Mouse (Mus musculus) macrophage (primary cell): Measurements from ENCODE around the gene Dnm1. TPM values are rescaled to one million over a fixed set of nuclear protein-coding genes. Genes with fewer than 3 reads are reported as not detected.
"Not testable (repeated sequence)": the region's sequence is repeated elsewhere in the genome, so short reads cannot be mapped to it uniquely, and the experiment has no call there.

Experiments used
- H3K27ac ChIP-seq: fragments of 350-480 bp; formaldehyde crosslinking; 2 replicates; pipeline ENCODE4 v1.9.0; 2021
- H3K36me3 ChIP-seq: fragments of 350-480 bp; formaldehyde crosslinking; 2 replicates; pipeline ENCODE4 v1.9.0; 2021; ENCODE audit errors: inconsistent target
- H3K4me3 ChIP-seq: fragments of 350-480 bp; formaldehyde crosslinking; 2 replicates; pipeline ENCODE4 v1.9.0; 2021; ENCODE audit errors: inconsistent target
- H3K79me2 ChIP-seq: fragments of 350-480 bp; formaldehyde crosslinking; 2 replicates; pipeline ENCODE4 v1.9.0; 2021; ENCODE audit errors: inconsistent target
- WGBS: methylation state at CpG from one replicate; pipeline ENCODE4 v1.1.7; 2026; ENCODE audit warnings: inconsistent platforms; ENCODE audit not compliant: missing documents; 5-methylcytosine and 5-hydroxymethylcytosine counted together
- polyA plus RNA-seq: library from polyadenylated mRNA; stranded (reverse); fragments of 250-400 nt; gene quantifications from 3 replicates; pipeline ENCODE4 v1.2.4, GENCODE M21; 2018; ENCODE audit warnings: inconsistent platforms

The Dnm1 gene
- polyA plus RNA-seq, 1 experiment from 2014 or later = 0.23 TPM

- Histone ChIP-seq H3K36me3 (peaks cover 57% of the 10 kb centered on the region), H3K79me2 (no peaks in the 10 kb centered on the region), H3K4me3 (no peak overlapping the region), H3K27ac (no peak overlapping the region)
- WGBS = 89% methylated on average over 10 of the region's 10 CpGs
Measured at GRCm38 (mm10) chr2:32376963-32377362, 23.8 kb upstream of the Dnm1 start.

GRCm38 (mm10) chr2:32375317-32375940, 22.3 kb upstream of the Dnm1 start:
- Histone ChIP-seq H3K79me2 (no peaks in the 10 kb centered on the region), H3K4me3 (no peak overlapping the region), H3K36me3 (peaks cover 72% of the 10 kb centered on the region), H3K27ac (no peak overlapping the region)
- WGBS = 92% methylated on average over 11 of the region's 13 CpGs

GRCm38 (mm10) chr2:32374191-32374590, 21.1 kb upstream of the Dnm1 start:
- Histone ChIP-seq H3K27ac (no peak overlapping the region), H3K79me2 (no peaks in the 10 kb centered on the region), H3K4me3 (no peak overlapping the region), H3K36me3 (peaks cover 84% of the 10 kb centered on the region)
- WGBS = 92% methylated on average over 10 of the region's 10 CpGs

DNA sequence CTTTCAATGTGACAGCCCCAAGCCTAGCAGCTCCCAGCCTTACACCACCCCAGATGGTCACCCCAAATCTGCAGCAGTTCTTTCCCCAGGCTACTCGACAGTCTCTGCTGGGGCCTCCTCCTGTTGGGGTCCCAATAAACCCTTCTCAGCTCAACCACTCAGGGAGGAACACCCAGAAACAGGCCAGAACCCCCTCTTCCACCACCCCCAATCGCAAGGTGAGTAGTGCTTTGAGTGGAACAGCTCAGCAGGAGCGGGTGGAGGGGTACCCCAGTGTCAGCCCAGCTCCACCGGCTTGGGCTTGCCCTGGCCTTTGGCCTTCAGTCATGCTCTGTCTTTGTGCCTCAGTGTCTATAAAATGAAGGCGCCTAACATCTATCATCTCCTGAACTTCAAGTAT, 14.2 kb upstream of the Dnm1 start:
- H3K27ac ChIP-seq = no peak overlapping the region
- H3K79me2 ChIP-seq = peaks cover 3% of the 10 kb centered on the region; the same call in 1 of the 2 replicates
- WGBS = 96% methylated on average over 5 of the region's 5 CpGs
- peaks cover 52% of the 10 kb centered on the region for H3K36me3 ChIP-seq
- no peak overlapping the region for H3K4me3 ChIP-seq

DNA sequence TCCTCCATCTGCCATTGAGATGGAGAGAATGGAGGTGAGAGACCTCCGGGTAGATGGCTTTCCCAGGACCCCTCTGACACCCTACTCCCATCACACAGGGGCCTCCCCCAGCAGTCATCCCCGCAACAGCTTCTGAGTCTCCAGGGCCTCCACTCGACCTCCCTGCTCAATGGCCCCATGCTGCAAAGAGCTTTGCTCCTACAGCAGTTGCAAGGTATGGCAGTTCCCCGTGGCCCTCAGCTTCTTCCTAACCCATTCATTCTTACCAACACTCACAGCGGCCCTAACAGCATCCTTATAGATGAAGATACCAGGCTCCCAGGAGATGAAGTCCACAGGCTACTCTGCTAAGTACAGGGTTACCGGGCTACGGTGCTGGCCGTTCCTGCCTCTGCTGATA, 11.0 kb upstream of the Dnm1 start:
- Histone ChIP-seq H3K79me2 (peaks cover 3% of the 10 kb centered on the region; the same call in 1 of the 2 replicates), H3K4me3 (peak overlapping the region; percentile 81; the same call in 1 of the 2 replicates), H3K27ac (no peak overlapping the region; the same call in 1 of the 2 replicates), H3K36me3 (peaks cover 20% of the 10 kb centered on the region)
- 92% methylated on average over 7 of the region's 8 CpGs for WGBS

GRCm38 (mm10) chr2:32363376-32364106, 10.4 kb upstream of the Dnm1 start:
- Histone ChIP-seq H3K79me2 (peaks cover 3% of the 10 kb centered on the region; the same call in 1 of the 2 replicates), H3K27ac (peak overlapping the region; percentile 82), H3K36me3 (peaks cover 20% of the 10 kb centered on the region), H3K4me3 (peak overlapping the region; percentile 81)
- WGBS = 8% methylated on average over 19 of the region's 19 CpGs

- WGBS = under 1% methylated on average over 43 of the region's 53 CpGs
- peaks cover 3% of the 10 kb centered on the region; the same call in 1 of the 2 replicates for H3K79me2 ChIP-seq
- H3K36me3 ChIP-seq = peaks cover 15% of the 10 kb centered on the region
- H3K27ac ChIP-seq = peak overlapping the region; percentile 82
- peak overlapping the region; percentile 81 for H3K4me3 ChIP-seq
Measured at GRCm38 (mm10) chr2:32362817-32363340, 9.7 kb upstream of the Dnm1 start.

DNA sequence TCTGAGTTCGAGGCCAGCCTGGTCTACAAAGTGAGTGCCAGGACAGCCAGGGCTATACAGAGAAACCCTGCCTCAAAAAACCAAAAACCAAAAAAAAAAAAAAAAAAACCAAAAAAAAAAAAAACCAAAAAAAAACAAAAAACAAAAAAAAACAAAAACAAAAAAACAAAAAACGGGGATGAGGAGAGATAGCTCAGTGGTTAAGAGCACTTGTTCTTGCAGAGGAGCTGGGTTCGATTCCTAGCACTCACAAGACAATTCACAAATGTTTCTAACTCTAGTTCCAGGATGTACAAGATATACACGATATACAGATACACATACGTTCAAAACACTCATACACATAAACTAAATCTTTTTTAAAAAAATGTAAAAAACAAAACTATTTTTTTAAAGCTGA, 9.1 kb upstream of the Dnm1 start:
- WGBS = 12% methylated on average over 5 of the region's 5 CpGs
- Histone ChIP-seq H3K27ac (peak overlapping the region; percentile 39; the same call in 1 of the 2 replicates), H3K4me3 (peak overlapping the region; percentile 81)
- not testable (repeated sequence) for H3K79me2 ChIP-seq, H3K36me3 ChIP-seq

DNA sequence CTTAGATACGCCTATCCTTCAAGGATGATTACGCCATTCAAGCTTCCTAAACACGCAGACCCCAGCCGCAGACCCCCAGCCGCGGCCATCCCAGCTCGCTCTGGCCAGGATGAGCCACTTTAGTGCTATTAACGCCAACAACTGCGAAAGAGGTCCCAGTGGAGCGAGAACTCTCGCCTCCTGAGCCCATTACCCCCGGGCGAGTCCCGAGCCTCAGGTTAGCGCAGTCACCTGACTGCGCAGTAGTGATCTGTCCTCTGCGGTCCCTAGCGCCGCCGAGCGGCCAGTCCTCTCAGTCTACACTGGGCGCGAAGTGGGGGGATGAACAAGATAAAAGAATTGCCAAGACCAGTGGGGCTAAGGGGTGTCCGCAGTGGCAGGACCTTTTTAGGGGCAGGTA, 8.3 kb upstream of the Dnm1 start:
- 5% methylated on average over 24 of the region's 24 CpGs for WGBS
- H3K36me3 ChIP-seq = peaks cover 1% of the 10 kb centered on the region; the same call in 1 of the 2 replicates
- peak overlapping the region; percentile 15 for H3K27ac ChIP-seq
- peak overlapping the region; percentile 35 for H3K4me3 ChIP-seq
- H3K79me2 ChIP-seq = peaks cover 3% of the 10 kb centered on the region; the same call in 1 of the 2 replicates

DNA sequence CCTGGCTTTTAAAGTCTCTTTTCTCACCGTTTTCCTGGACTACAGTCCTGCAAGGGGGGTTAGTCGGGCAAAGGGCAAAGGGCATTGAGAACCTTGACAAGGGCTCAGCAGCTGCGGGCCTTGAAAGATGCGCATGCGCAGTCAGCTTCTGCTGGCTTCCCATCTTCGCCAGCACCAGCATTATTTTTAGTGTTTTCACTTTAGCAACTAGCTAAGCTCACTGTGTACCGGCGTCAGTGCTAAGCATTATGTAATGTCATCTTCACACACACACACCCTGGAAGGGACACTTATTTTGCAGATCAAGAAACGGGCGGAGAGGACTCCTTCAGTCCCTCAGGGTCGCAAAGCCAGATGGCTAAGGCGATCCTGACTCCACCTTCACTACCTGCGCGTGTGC, 7.6 kb upstream of the Dnm1 start:
- Histone ChIP-seq H3K79me2 (peaks cover 3% of the 10 kb centered on the region; the same call in 1 of the 2 replicates), H3K27ac (peak overlapping the region; percentile 15; the same call in 1 of the 2 replicates), H3K4me3 (peak overlapping the region; percentile 35), H3K36me3 (no peaks in the 10 kb centered on the region)
- 20% methylated on average over 14 of the region's 14 CpGs for WGBS

DNA sequence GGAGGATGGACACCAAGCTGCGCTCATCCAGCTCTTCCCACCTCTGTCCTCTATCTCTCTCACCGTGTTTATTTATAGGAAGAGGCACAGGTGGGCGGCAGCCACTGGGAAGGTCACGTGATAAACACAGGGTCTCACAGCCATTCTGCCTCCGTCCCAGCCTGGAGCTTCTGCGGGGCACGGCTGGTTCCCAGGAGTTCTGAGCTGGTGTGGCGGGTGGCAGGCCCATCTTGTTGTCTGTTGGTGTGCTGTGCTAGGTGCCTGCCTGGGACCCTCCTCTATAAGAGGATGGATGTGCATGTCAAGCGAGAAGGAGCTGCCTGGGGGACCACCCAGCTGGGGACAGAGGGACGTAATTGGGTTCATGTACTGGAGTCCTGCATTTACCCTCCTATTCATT, 5.2 kb upstream of the Dnm1 start:
- Histone ChIP-seq H3K27ac (no peak overlapping the region), H3K79me2 (no peaks in the 10 kb centered on the region), H3K36me3 (no peaks in the 10 kb centered on the region), H3K4me3 (no peak overlapping the region)
- WGBS = 82% methylated on average over 10 of the region's 10 CpGs

- no peaks in the 10 kb centered on the region for H3K36me3 ChIP-seq
- H3K27ac ChIP-seq = no peak overlapping the region
- 85% methylated on average over 3 of the region's 3 CpGs for WGBS
- H3K79me2 ChIP-seq = no peaks in the 10 kb centered on the region
- no peak overlapping the region for H3K4me3 ChIP-seq
Measured at GRCm38 (mm10) chr2:32357710-32358109, 4.6 kb upstream of the Dnm1 start.

DNA sequence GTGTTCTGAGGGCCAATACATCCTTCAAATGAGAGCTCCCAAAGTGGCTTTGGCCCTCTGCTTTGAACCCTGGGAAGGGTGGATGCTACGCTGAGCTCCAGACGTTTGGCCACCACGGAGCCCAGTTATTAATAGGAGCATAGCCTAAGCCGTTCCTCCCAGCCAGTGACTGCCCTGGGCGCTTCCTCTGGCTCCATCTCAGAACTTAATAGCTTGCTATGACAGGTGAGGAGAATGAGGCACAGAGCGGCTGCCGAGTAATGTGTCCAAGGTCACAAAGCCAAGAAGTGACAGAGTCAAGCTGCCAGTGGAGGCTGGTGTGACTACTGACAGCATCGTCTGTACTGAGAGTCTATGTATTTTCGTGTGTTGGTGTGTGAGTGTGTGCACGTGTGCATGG, 3.1 kb upstream of the Dnm1 start:
- Histone ChIP-seq H3K79me2 (no peaks in the 10 kb centered on the region), H3K27ac (no peak overlapping the region), H3K4me3 (no peak overlapping the region), H3K36me3 (no peaks in the 10 kb centered on the region)
- WGBS = 91% methylated on average over 10 of the region's 10 CpGs

- Histone ChIP-seq H3K36me3 (no peaks in the 10 kb centered on the region), H3K4me3 (no peak overlapping the region), H3K79me2 (no peaks in the 10 kb centered on the region), H3K27ac (no peak overlapping the region)
- WGBS = 88% methylated on average over 3 of the region's 3 CpGs
Measured at GRCm38 (mm10) chr2:32354336-32354895, 1.3 kb upstream of the Dnm1 start.

DNA sequence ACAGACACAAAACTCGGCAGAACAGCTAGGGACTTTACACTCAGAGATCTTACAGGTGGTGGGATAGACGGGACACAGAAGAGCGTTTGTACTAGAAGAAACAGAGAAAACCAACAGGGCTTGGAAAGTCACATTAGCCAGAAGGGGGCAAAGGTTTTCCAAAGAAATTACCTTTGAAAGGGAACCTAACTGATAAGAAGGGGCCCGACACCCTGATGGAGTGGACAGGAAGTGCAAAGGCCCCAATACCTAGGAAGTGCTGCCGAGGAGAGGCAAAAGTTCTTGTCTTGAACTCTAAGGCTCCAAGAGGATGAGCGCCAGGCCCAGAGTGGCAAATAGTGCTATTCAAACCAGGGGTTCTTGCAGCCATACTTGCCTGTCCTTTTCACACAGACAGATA, 698 bp upstream of the Dnm1 start:
- 80% methylated on average over 6 of the region's 6 CpGs for WGBS
- Histone ChIP-seq H3K27ac (no peak overlapping the region), H3K4me3 (no peak overlapping the region), H3K36me3 (no peaks in the 10 kb centered on the region), H3K79me2 (no peaks in the 10 kb centered on the region)
